Mouse (Mus musculus) right cerebral cortex, postnatal 25 days (tissue): Measurements from ENCODE around the gene Amy2a4.
"Not testable (repeated sequence)": the region's sequence is repeated elsewhere in the genome, so short reads cannot be mapped to it uniquely, and the experiment has no call there.

Experiments
- DNase-seq: peaks from one replicate; pipeline ENCODE4 v3.0.0; 2022

Gene Amy2a4

DNA sequence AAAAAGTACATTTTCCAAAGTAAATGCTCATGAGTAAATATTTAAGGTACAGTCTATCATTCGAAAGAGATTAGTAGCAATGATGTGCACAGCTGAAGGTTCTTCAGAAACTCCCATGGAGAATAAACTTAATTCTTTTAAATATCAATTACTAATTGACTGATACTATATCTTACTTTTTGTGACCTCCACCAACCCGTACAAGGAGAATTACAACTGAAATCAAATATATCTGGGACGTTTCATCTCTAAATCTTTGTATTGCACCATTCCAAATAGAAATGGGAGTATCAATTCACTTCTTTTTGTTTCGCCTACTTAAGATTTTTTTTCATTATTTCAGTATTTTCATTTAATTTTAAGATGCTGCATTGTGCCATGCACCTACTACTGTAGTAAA, at the start of gene Amy2a4:
Amy2a4 (minus strand) TSS at position 101 of the 400 bp plus-strand sequence.
- not testable (repeated sequence) for DNase-seq

DNA sequence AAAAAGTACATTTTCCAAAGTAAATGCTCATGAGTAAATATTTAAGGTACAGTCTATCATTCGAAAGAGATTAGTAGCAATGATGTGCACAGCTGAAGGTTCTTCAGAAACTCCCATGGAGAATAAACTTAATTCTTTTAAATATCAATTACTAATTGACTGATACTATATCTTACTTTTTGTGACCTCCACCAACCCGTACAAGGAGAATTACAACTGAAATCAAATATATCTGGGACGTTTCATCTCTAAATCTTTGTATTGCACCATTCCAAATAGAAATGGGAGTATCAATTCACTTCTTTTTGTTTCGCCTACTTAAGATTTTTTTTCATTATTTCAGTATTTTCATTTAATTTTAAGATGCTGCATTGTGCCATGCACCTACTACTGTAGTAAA, 32.7 kb upstream of the Amy2a4 start, which contains the start of gene Amy2a3:
Amy2a3 (minus strand) TSS at position 101 of the 400 bp plus-strand sequence.
- DNase-seq: not testable (repeated sequence)

DNA sequence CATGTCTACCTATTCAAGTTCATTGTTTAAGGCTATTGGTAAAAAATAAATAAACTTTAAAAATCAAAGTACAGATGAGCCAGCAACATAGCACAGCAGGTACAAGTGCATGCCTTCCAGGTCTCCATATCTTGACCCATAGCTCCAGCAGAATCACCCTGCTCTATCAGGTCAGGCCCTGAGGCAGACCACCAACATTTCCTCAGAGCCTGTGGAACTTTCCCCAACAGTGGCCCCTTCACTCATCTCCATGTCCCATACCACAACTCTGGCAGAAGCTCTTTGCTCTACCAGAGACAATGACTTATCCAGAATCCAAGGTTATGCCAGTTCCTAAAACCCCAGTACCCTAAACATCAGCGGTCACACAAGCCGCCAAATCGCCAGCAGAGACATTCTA, 21.7 kb upstream of the Amy2a4 start:
- DNase-seq: not testable (repeated sequence)

DNA sequence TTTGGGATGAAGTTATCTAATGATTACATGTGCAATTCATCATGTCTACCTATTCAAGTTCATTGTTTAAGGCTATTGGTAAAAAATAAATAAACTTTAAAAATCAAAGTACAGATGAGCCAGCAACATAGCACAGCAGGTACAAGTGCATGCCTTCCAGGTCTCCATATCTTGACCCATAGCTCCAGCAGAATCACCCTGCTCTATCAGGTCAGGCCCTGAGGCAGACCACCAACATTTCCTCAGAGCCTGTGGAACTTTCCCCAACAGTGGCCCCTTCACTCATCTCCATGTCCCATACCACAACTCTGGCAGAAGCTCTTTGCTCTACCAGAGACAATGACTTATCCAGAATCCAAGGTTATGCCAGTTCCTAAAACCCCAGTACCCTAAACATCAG, 11.0 kb downstream of the Amy2a4 start:
- not testable (repeated sequence) for DNase-seq

DNA sequence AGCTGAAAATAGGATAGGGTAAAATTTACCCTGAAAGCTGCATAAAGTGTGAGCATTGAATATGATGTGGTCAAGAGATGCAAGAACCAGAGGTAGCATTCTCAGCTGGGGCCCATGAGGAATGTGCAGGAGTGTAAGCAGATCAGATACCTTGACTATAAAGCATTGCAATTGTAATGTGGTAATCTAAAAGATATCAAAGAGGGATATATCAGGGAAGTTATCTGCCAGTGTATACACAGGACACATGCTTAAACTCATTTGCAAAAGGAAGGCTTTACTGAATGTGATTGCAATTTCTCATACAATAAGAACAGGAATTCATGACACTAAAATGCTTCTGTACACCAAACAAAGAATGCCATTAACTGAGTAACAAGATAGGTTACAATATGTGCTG, 11.7 kb downstream of the Amy2a4 start:
- DNase-seq: not testable (repeated sequence)

DNA sequence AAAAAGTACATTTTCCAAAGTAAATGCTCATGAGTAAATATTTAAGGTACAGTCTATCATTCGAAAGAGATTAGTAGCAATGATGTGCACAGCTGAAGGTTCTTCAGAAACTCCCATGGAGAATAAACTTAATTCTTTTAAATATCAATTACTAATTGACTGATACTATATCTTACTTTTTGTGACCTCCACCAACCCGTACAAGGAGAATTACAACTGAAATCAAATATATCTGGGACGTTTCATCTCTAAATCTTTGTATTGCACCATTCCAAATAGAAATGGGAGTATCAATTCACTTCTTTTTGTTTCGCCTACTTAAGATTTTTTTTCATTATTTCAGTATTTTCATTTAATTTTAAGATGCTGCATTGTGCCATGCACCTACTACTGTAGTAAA, 32.5 kb downstream of the Amy2a4 start, which contains the start of gene Amy2a5:
Amy2a5 (minus strand) TSS at position 101 of the 400 bp plus-strand sequence.
- DNase-seq: not testable (repeated sequence)
